Mouse (Mus musculus): ENCODE measurements around the gene Nktr. TPM values are rescaled to one million over a fixed set of nuclear protein-coding genes. Genes with fewer than 3 reads are reported as not detected.

The Nktr gene
- polyA plus RNA-seq, 1 experiment from 2014 or later: 44.4 TPM

GRCm38 (mm10) chr9:121765166-121765855, 46.3 kb downstream of the Nktr start:
- Histone ChIP-seq H3K4me3 (ENCODE audit: low read length) (no peak overlapping the region), H3K36me3 (ENCODE audit: control insufficient read depth, insufficient read depth, low read length) (peaks cover 46% of the 10 kb centered on the region), H3K9ac (ENCODE audit: low read depth, low read length) (no peak overlapping the region), H3K27me3 (replicated peaks; ENCODE audit: control insufficient read depth, insufficient read depth, low read length) (no peaks in the 10 kb centered on the region), H3K9me3 (ENCODE audit: control insufficient read depth, low read length) (no peaks in the 10 kb centered on the region), H3K4me1 (ENCODE audit: control insufficient read depth, insufficient read depth, low read depth, low read length) (peaks cover 18% of the 10 kb centered on the region), H3K4me2 (ENCODE audit: low read length) (no peak overlapping the region), H3K27ac (ENCODE audit: low read depth, low read length) (no peak overlapping the region)
- ATAC-seq: no peak
- WGBS: 79% methylated on average over 16 of the region's 16 CpGs

GRCm38 (mm10) chr9:121772412-121772811, 53.4 kb downstream of the Nktr start:
- no peak overlapping the region for H3K4me3 ChIP-seq (ENCODE audit: low read length)
- no peaks in the 10 kb centered on the region for H3K4me1 ChIP-seq (ENCODE audit: control insufficient read depth, insufficient read depth, low read depth, low read length)
- H3K4me2 ChIP-seq (ENCODE audit: low read length): no peak overlapping the region
- H3K27ac ChIP-seq (ENCODE audit: low read depth, low read length): no peak overlapping the region
- WGBS: 74% methylated on average over 5 of the region's 5 CpGs
- peaks cover 4% of the 10 kb centered on the region; the same call in 1 of the 2 replicates for H3K27me3 ChIP-seq (replicated peaks; ENCODE audit: control insufficient read depth, insufficient read depth, low read length)
- no peak for ATAC-seq
- H3K36me3 ChIP-seq (ENCODE audit: control insufficient read depth, insufficient read depth, low read length): peaks cover 12% of the 10 kb centered on the region
- H3K9ac ChIP-seq (ENCODE audit: low read depth, low read length): no peak overlapping the region
- H3K9me3 ChIP-seq (ENCODE audit: control insufficient read depth, low read length): no peaks in the 10 kb centered on the region

GRCm38 (mm10) chr9:121775951-121776350, 57.0 kb downstream of the Nktr start:
- Histone ChIP-seq H3K9ac (ENCODE audit: low read depth, low read length) (no peak overlapping the region), H3K36me3 (ENCODE audit: control insufficient read depth, insufficient read depth, low read length) (no peaks in the 10 kb centered on the region), H3K4me3 (ENCODE audit: low read length) (no peak overlapping the region), H3K4me1 (ENCODE audit: control insufficient read depth, insufficient read depth, low read depth, low read length) (peaks cover 5% of the 10 kb centered on the region), H3K27me3 (replicated peaks; ENCODE audit: control insufficient read depth, insufficient read depth, low read length) (peaks cover 9% of the 10 kb centered on the region), H3K27ac (ENCODE audit: low read depth, low read length) (no peak overlapping the region), H3K4me2 (ENCODE audit: low read length) (no peak overlapping the region), H3K9me3 (ENCODE audit: control insufficient read depth, low read length) (no peaks in the 10 kb centered on the region)
- WGBS: 81% methylated on average over 10 of the region's 10 CpGs
- no peak for ATAC-seq

- no peak overlapping the region for H3K4me3 ChIP-seq (ENCODE audit: low read length)
These were observed 57.5 kb downstream of the Nktr start for GRCm38 (mm10) chr9:121776511-121776910.

GRCm38 (mm10) chr9:121777484-121778065, 58.6 kb downstream of the Nktr start, which contains the start of gene Klhl40:
TSS of gene Klhl40 (plus strand) at chr9:121777607.
- Histone ChIP-seq H3K36me3 (ENCODE audit: control insufficient read depth, insufficient read depth, low read length) (no peaks in the 10 kb centered on the region), H3K27ac (ENCODE audit: low read depth, low read length) (no peak within 1 kb of the TSS), H3K4me2 (ENCODE audit: low read length) (peak within 1 kb of the TSS; percentile 80), H3K9ac (ENCODE audit: low read depth, low read length) (peak within 1 kb of the TSS; percentile 48), H3K4me3 (ENCODE audit: low read length) (peak within 1 kb of the TSS; percentile 45), H3K9me3 (ENCODE audit: control insufficient read depth, low read length) (no peaks in the 10 kb centered on the region), H3K27me3 (replicated peaks; ENCODE audit: control insufficient read depth, insufficient read depth, low read length) (peaks cover 9% of the 10 kb centered on the region), H3K4me1 (ENCODE audit: control insufficient read depth, insufficient read depth, low read depth, low read length) (peaks cover 5% of the 10 kb centered on the region)
- 19% methylated on average over 30 of the region's 30 CpGs for WGBS
- ATAC-seq: peak; percentile 71

More at GRCm38 (mm10) chr9:121776511-121776910, 57.5 kb downstream of the Nktr start:
- no peak for ATAC-seq
- Histone ChIP-seq H3K27me3 (replicated peaks; ENCODE audit: control insufficient read depth, insufficient read depth, low read length) (peaks cover 9% of the 10 kb centered on the region), H3K4me1 (ENCODE audit: control insufficient read depth, insufficient read depth, low read depth, low read length) (peaks cover 5% of the 10 kb centered on the region), H3K9ac (ENCODE audit: low read depth, low read length) (no peak overlapping the region), H3K27ac (ENCODE audit: low read depth, low read length) (no peak overlapping the region), H3K4me2 (ENCODE audit: low read length) (no peak overlapping the region), H3K36me3 (ENCODE audit: control insufficient read depth, insufficient read depth, low read length) (no peaks in the 10 kb centered on the region), H3K9me3 (ENCODE audit: control insufficient read depth, low read length) (no peaks in the 10 kb centered on the region)
- 88% methylated on average over 7 of the region's 7 CpGs for WGBS

GRCm38 (mm10) chr9:121778066-121778624, 59.2 kb downstream of the Nktr start:
- Histone ChIP-seq H3K4me1 (ENCODE audit: control insufficient read depth, insufficient read depth, low read depth, low read length) (peaks cover 5% of the 10 kb centered on the region), H3K4me2 (ENCODE audit: low read length) (peak overlapping the region; percentile 80), H3K27ac (ENCODE audit: low read depth, low read length) (no peak overlapping the region), H3K4me3 (ENCODE audit: low read length) (peak overlapping the region; percentile 45), H3K9ac (ENCODE audit: low read depth, low read length) (peak overlapping the region; percentile 48), H3K36me3 (ENCODE audit: control insufficient read depth, insufficient read depth, low read length) (no peaks in the 10 kb centered on the region), H3K9me3 (ENCODE audit: control insufficient read depth, low read length) (no peaks in the 10 kb centered on the region), H3K27me3 (replicated peaks; ENCODE audit: control insufficient read depth, insufficient read depth, low read length) (peaks cover 9% of the 10 kb centered on the region)
- peak; percentile 74 for ATAC-seq
- WGBS: 11% methylated on average over 54 of the region's 54 CpGs

- WGBS: 90% methylated on average over 12 of the region's 12 CpGs
- no peak for ATAC-seq
- H3K9ac ChIP-seq (ENCODE audit: low read depth, low read length): no peak overlapping the region
These were observed 65.8 kb downstream of the Nktr start for GRCm38 (mm10) chr9:121784801-121785200.

GRCm38 (mm10) chr9:121785261-121785660, 66.3 kb downstream of the Nktr start:
- 87% methylated on average over 8 of the region's 8 CpGs for WGBS

More at GRCm38 (mm10) chr9:121784801-121785200, 65.8 kb downstream of the Nktr start:
- no peaks in the 10 kb centered on the region for H3K4me1 ChIP-seq (ENCODE audit: control insufficient read depth, insufficient read depth, low read depth, low read length)
- H3K4me3 ChIP-seq (ENCODE audit: low read length): no peak overlapping the region
- no peak overlapping the region for H3K27ac ChIP-seq (ENCODE audit: low read depth, low read length)
- no peak overlapping the region for H3K4me2 ChIP-seq (ENCODE audit: low read length)
- no peaks in the 10 kb centered on the region for H3K9me3 ChIP-seq (ENCODE audit: control insufficient read depth, low read length)
- no peaks in the 10 kb centered on the region for H3K36me3 ChIP-seq (ENCODE audit: control insufficient read depth, insufficient read depth, low read length)
- no peaks in the 10 kb centered on the region; the same call in 1 of the 2 replicates for H3K27me3 ChIP-seq (replicated peaks; ENCODE audit: control insufficient read depth, insufficient read depth, low read length)

GRCm38 (mm10) chr9:121786359-121786758, 67.4 kb downstream of the Nktr start:
- Histone ChIP-seq H3K4me3 (ENCODE audit: low read length) (no peak overlapping the region), H3K27ac (ENCODE audit: low read depth, low read length) (no peak overlapping the region), H3K4me1 (ENCODE audit: control insufficient read depth, insufficient read depth, low read depth, low read length) (no peaks in the 10 kb centered on the region; the same call in 1 of the 2 replicates), H3K9me3 (ENCODE audit: control insufficient read depth, low read length) (no peaks in the 10 kb centered on the region), H3K27me3 (replicated peaks; ENCODE audit: control insufficient read depth, insufficient read depth, low read length) (no peaks in the 10 kb centered on the region; the same call in 1 of the 2 replicates), H3K9ac (ENCODE audit: low read depth, low read length) (no peak overlapping the region), H3K36me3 (ENCODE audit: control insufficient read depth, insufficient read depth, low read length) (no peaks in the 10 kb centered on the region), H3K4me2 (ENCODE audit: low read length) (no peak overlapping the region)
- ATAC-seq: no peak
- 81% methylated on average over 2 of the region's 2 CpGs for WGBS

More at GRCm38 (mm10) chr9:121785261-121785660, 66.3 kb downstream of the Nktr start:
- no peaks in the 10 kb centered on the region for H3K36me3 ChIP-seq (ENCODE audit: control insufficient read depth, insufficient read depth, low read length)
- ATAC-seq: no peak
- H3K4me1 ChIP-seq (ENCODE audit: control insufficient read depth, insufficient read depth, low read depth, low read length): no peaks in the 10 kb centered on the region
- no peaks in the 10 kb centered on the region for H3K9me3 ChIP-seq (ENCODE audit: control insufficient read depth, low read length)
- no peak overlapping the region for H3K27ac ChIP-seq (ENCODE audit: low read depth, low read length)
- H3K27me3 ChIP-seq (replicated peaks; ENCODE audit: control insufficient read depth, insufficient read depth, low read length): no peaks in the 10 kb centered on the region; the same call in 1 of the 2 replicates
- no peak overlapping the region for H3K4me2 ChIP-seq (ENCODE audit: low read length)
- no peak overlapping the region for H3K4me3 ChIP-seq (ENCODE audit: low read length)
- H3K9ac ChIP-seq (ENCODE audit: low read depth, low read length): no peak overlapping the region
